Mouse (Mus musculus): ENCODE data around the gene Limch1.

Gene Limch1

DNA sequence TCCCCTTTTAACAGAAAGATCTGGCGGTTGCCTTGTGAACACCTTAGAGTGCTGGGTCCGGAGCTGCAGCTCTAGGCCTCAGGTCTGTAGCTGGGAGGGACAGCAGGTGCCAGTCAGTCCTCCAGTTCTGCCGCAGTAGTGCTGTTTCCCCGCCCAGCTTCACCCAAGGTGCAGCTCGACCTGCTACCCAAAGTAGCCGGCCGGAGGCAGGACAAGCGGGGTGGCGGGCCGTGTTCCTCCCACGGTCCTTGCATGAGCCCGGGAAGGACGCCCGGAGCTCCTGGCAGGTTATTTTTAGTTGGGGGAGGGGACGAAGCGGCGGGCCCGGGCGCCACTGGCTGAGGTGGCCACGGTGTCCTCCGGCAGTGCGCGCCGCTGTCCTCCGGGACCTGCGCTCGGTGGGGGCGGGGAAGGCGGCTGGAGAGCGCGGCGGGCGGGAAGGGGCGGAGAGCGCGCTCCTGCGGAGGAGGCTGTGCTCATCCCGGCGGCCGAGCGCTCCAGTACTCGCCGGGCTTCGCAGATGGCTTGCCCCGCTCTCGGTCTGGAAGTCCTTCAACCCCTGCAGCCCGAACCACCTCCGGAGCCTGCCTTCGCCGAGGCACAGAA is at the start of gene Limch1:
Gene Limch1, plus strand, starts transcription at position 438 of the 606 bp plus-strand sequence.
- peak; percentile 85 to 89 for DNase-seq

DNA sequence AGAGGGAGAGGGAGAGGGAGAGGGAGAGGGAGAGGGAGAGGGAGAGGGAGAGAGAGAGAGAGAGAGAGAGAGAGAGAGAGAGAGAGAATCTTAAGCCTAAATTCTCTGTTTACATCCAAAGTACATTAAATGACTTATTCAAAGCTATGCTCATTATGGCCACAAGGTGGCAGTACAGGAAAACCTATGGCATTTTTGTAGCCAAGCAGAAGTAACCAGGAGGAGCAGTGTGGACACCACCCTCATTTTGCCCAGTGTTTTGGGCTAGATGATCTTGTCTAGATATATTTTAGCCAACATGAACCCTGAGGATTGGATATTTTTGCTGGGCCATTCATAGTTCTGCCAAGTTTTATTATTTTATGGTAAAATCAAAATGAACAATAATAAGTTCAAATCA is 48.5 kb upstream of the Limch1 start:
- peak; percentile 26 to 70 for DNase-seq

DNA sequence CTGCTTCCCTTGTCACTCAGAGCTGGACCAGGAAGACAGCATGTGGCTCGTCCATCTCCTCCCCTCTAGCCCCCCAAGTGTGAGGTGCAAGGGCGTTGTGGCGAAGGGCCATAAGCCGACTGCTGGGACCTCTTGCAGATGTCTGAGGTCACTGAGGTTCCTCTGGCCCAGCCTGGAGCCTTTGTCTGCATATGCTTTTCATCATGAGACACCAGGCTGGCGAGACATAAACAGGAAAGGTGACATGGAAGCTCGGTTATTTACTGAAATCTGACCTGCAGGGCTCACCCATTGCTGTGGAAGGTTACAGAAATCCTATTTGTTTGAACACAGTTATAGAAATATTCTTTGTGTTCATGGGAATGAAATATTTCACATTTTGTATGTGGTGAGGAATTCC is 45.7 kb upstream of the Limch1 start:
- DNase-seq: no peak

DNA sequence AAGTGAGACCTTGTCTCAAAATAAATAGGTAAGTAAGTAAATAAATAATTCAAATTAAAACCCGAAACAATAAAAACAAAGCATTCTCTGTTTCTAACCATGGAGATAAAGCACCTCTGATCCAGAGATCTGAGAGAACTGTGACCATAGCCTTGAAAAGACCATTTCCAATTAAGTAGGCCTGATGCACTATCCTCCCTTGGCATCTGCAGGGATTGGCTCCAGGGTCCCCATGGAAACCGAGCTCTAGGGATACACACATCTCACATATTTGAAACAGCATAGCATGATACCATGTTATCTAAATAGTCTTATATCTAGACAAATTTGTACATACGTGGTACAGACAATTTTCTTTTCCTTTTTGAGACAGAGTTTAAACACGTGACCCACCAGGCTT is 43.7 kb upstream of the Limch1 start:
- DNase-seq: no peak

DNA sequence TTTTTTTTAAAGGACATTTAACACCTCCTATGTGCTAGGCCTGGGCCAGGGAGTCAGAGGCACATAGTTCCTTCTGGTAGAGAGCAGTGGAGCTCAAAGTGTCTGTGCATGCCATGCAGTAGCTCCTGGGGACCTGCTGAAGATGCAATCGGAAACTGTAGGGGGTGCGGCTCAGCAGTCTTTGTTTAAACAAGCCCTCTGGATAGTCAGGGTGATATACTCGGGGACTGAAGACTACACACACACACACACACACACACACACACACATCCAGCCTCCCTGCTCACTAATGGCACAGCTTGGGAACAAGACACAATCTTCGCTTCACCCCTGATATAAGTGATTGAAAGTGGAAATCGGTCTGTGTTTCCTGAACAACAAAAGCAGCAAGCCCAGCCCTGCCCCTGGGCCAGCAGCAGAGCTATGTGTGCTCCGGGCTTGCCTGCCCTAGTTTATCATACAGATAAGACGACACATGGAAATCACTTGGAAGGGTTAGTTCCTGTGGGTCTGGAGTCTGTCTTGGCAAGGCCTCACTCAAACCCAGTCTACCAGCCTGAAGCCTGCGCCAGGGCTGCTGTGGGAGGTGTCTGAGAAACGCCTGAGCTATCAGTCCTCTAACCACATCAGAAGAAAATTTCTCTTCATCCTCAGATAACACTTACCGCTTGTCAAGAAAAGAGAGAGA is 42.2 kb upstream of the Limch1 start:
- no peak for DNase-seq

DNA sequence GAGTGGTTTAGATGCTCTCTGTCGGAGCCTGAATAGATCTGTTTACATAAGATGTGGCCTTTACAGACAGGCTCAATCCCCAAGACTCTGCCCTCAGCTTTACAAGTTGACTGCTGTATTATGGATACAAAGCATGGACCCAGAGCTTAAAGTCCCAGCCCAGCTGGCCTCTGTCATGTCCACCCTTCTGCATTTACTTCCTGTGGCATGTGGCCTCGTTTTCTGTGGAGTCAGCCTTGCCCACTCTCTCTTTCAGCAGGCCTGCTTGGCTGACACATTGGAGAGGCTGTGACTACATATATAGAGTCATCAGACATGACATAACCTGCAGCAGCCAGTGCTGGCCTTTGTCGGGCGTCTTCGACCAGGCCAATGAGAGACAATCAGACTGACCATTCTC is 37.8 kb upstream of the Limch1 start:
- DNase-seq: no peak

DNA sequence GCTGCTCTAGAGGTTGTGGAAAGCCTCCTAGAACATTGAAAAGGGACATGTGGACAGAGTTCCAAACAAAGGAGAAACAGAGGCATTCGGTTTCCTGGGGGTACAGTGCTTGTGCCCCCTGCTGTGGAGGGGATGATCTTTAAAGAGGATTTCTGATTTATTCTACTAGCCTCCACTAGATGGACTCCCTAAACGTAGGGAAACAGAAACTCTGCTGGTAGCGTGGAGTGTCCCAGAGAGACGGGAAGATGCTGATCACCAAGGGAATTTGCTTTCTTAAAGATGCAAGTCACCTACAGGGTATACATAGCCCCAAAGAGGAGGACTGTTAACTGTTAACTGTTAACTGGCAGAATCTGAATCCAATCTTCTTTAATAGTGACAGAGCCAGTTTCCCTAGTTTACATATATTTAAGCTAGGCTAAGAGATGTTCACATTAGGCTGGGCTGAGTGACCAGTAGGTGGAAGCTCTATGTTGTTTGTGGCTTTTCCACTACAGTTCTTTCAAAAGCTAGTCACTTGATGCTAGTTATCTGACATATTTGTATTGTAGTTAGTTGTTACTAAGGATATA is 35.1 kb upstream of the Limch1 start:
- peak in 1 of 2 experiments; percentile 19 for DNase-seq

DNA sequence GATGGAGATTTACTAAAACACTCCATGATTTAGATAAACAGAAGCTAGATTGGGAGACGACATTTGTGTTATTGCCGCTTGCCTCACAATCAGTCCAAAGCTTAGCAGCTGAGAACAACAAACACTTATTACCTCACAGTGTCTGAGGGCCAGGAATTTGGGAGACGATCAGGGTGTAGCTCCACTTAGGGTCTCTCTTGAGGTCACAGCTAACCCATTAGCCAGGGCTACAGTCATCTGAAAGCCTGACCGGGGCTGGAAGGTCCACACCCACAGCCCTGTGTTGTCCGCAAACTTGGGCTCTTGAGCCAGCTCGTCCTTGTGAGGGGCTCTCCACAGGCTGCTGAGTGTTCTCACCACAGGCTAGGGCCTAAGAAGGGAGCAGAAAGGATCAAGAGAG is 32.8 kb upstream of the Limch1 start:
- DNase-seq: no peak

DNA sequence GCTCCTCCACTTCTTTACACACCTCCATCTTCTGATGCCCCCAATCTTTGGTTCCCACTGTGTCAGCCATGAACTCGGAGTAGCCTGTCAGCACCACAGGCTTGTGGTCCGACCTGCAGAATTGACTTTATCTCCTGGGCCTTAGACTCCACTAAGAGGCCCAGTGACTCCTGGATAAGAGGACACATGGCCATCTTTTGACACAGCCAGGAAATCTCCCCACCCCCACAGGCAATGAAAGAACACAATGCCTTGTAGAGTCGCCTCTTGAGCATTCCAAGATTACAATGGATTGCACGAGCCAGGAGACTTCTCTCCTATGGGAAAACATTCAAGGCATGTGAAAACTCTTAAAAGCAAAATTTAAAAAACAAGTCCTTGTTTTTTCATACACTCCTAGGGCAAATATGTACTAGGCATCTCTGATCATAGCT is 30.1 kb upstream of the Limch1 start:
- no peak for DNase-seq

DNA sequence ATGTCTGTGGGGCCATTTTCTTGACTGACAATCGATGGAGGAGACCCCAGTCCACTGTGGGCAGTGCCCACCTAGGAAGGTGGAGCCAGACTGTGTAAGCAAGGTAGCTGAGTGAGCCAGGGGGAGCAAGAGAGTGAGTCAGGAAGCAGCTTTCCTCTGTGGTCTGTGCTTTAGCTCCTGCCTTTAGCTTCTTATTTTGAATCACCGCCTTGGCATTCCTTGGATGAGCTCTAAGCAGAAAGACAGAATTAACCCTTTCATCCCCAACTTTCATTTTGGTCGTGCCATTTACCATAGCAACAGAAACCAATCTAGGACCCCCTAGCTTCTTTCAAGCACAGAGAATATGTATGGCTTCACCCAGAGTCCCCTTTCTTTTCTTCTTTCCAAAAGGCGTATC is 27.7 kb upstream of the Limch1 start:
- no peak for DNase-seq

DNA sequence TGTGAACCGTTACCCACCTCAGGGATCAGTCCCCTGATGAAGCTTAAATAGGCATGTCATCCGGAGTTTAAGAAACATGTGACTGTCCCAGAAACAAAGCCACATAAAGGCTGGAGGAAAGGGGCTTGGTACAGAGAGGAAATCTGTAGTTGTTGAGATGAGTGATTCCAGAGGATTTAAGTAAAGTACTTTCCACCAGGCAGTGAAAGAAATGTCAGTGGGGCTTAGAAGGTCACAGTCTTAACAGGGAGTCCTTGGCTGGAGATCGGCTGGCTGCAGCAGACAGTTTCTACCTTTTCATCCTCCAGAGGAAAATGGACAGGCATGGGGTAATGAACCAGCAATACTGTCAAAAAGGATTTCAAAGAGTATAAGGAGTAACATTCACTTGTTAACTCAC is 27.2 kb upstream of the Limch1 start:
- DNase-seq: no peak

DNA sequence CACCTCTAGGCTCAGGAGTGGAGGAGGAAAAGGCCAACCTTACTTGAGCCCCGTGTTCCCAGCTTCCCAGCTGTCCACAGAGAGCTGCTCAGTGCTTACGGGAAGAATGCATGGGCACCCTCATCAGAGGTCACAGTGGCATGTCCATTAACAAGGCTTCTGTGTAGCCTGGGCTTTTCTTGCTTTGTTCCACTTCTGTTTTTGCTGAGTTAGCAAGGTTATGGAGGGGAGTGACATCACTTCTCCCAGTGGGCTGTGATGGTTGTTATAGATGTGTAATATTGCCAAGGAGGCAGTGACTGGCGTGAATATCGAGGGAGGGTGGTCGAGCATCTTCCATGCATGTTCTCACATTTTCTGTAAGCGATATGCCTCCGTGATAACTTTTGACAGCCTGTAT is 26.7 kb upstream of the Limch1 start:
- DNase-seq: no peak

DNA sequence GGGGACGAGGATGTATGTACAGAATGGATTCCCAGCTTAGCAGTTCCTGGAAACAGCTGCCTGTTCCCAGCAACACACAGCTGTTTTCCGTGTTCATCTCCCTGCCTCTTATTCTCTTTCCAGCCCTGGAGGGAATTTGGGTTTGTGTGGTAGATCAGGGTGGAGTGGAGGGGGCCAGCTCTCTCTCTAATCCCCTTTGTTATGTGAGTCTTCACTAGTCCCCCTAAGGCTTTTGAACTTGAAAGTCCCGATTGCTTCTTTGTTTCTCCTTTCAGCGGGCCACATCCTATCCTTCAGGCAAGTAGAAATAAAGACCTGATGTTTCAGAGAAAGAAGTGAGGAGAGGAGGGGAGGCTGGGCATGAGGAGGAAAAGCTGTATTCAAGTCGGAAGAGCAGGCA is 24.7 kb upstream of the Limch1 start:
- no peak for DNase-seq

DNA sequence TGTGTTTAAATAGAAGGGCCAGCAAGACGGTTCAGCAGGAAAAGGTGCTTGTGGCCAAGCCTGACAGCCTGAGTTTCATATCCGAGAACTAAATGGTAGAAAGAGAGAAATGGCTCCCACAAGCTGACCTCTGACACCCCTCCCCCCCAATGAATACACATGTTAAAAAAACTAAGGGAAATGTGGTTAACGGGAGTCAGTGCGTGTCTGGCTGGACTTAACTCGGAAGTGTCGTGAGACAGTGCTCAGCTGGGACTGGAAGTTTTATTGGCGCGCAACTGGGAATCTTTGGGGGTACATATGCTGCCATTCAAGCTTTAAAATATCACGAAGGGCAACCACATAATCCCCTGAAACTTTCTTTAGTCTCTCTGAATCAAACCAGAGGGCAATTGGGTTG is 23.0 kb upstream of the Limch1 start:
- DNase-seq: no peak

DNA sequence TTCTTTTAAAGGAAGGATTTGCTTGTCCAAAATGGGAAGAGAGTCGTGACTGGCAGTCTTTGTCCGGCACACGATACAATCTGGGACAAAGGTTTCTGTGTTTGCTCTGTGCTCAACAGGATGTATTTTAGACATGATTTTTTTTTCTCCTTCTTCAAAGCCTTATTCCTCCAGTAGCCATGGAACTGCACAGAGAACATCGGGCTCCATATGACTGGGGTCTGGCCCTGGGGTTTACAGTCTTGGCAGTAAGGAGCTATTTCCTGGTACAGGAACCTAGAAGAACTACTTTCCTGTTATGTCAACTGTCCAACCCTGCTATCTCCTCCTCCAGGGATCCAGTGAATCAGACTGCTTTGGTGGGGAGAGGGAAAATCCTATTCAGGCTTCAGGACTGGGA is 22.6 kb upstream of the Limch1 start:
- no peak for DNase-seq

DNA sequence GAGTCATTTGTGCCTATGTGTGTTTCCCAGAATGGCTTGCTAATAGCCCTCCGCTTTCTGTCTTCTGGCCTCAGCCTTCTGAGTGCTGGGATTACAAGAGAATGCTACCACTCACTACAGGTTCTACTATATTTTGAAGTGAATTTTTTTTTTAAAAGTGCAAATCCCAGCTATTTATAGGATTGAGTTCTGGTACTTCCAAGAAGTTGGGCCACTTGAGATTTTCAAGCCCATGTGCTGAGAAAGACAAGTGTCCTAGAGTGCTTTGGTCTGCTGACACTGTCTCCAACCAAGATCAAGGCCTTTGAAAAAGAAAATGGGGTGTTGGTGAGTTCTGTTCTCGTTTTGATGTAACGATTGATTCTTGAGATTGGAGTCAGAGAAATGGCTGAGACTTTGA is 22.0 kb upstream of the Limch1 start:
- no peak for DNase-seq

DNA sequence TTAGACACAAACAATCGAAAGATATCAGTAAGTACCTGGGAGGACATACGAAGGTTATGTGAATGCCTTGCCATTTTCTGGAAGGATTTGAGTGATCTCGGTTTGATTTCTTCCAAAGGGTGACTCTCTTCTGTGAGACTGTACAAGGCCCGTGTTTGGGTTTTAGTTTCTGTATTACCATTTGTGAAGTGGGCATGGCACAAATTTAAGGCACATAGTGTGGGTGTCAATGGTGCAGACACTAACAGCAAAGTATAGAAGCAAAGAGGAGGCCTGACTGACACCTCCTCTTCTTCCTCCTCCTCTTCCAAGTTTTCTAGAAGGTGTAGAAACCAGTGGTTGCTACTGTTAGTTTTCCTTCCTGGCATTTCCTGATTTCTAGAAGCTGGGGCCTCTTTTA is 16.3 kb upstream of the Limch1 start:
- DNase-seq: no peak

DNA sequence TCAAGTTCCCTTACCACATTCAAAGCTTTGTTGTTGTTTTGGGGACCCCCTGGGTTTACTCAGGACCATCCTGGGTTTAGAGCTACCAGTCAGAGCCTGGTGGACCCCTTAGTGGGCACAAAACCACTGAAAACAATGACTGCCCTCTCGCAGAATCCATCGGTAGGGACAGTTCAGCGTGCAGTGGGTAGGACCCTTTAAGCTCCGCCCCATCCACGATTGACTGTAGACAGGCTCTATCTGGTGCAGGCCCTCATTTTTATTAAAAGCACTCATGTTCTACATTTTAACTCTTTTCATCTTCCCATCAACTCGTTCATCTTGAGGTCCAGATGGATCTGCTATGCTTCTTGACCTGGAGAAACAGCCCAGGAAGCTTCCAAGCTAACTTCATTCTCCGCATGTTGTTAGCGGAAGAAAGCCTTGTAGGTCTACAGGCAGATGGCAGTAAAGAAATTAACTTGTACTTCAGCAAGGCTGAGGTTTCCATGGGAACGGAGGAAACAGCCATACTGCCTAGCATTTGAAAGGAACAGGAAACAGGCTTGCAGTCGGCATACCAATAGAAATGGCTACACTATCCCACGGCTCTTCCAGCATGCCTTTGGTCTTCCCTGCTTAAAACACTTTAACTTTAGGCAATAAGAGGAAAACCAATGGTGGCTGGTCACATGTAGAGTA is 14.9 kb upstream of the Limch1 start:
- DNase-seq: peak; percentile 21 to 39

DNA sequence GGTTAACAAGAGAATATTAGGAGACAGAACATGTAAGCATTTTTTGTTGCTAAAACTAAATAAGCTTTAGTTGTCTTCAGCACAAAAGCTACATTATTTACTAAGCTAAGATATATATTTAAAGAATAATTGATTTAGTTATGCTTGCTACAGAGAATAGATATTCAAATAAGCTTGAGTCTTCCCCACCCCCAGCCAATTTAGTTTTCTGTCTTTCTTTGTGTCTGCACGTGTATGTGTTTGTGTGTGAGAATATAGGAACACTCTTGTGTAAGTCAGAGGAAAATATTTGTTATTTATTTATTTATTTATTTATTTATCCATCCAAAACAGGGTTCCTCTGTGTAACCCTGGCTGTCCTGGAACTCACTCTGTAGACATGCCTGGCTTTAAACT is 14.3 kb upstream of the Limch1 start:
- no peak for DNase-seq

DNA sequence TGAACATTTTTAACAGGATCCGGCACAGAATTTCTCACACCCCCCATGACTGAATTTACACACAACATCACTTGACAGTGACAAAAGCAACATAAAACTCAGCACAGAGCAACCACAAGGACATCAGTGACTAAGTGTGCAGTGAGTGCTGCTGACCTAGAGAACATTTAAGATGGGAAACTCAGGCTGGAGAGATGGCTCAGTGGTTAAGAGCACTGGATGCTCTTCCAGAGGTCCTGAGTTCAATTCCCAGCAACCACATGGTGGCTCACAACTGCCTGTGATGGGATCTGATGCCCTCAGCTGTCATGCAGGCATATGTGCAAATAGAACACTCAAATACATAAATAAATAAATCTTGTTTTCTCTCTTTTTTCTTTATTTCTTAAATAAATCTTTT is 12.1 kb upstream of the Limch1 start:
- DNase-seq: no peak

DNA sequence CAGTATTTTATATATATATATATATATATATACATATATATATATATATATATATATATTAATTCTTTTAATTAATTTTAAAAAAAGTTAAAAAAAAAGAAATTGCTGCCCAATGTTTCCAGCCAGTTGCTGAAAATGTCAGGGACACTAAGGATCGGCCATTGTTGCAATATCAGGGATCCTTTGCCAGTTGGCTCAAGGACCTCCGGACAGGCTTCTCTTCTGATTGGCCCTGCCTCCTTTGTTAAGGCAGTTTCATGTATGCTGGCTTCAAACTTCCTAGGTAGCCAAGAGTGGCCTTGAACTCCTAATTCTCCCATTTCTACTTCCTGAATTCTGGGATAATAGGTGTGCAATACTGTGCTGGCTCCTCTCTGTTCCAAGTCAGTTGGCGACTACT is 6.3 kb upstream of the Limch1 start:
- DNase-seq: no peak

DNA sequence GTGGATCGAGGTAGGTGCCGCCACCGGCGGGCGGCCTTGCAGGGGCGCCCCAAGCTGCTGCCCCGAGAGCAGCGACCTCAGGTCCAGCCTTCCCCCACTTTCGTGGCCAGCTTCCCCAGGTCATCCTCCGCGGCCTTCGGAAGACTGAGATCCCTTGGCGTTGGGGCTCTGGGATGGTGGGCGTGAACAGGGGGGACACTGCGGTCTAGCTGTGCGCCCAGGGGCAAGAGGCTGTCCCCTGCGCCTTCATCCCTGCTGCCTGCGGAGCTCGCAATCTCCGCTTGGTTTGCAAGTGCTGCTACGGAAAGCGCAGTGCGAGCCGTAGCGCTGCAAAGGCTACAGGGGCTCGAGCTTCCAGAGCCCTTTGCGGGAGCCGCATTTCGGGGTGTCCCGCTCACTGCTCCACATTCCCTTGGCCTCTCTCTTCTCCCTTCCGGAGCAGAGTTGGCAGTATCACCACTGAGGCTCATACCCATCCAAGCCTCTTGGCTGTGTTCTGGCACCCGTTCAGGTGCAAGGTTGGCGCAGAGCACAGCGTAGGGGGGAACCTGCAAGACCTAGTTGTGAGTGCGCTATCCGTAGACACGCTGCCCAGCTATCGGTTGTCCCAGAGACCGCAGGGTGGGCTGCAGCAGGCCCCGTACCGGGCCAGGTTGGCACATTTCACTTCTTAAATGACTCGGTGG is 512 bp downstream of the Limch1 start:
- peak; percentile 87 to 90 for DNase-seq

DNA sequence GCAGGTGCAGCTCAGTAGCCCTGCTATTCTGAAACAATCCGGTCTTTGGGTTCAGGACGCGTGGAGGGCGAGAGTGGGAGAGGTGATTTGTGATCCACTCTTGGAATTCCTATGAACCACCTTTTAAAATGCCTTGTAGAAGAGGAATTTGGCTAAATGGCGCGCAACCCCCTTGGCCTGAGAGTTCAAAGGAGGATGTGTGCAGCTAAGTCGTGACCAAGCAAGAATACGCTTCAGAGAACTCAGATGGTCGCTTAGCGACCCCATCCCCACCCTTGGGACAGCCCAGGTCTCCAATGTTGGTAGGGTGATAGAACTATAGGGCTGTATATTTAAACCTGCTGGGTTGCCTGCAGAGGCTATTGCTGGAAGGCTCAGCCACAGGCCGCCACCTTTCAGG is 1.1 kb downstream of the Limch1 start:
- no peak for DNase-seq
